ENCODE assay signal across 22 mouse cellular contexts in the genomic region with DNA sequence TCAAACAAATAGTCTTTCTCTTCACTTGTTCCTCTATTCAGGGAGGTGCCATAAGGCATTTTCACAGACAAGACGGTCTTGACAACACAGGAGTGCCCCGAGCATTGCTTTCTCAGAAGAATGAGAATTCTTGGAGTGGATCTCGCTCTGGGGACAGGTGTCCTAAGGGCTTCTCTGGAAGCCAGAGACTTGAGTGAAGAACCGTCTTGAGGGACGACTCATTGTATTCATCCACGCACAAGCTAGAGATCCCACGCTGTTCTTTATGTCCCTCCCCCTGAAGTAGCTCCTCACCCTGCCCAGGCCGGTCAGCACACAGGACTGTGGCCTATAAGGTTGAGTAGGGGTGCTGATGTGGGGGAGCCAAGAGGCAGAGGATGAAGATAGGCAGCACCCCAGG.
"Had no signal": no experiment of that assay in that cellular context is flagged by ENCODE, and none has a peak within 500 bp of the region (broad histone marks: within the 10 kb centered on the region; RNA-seq: fewer than 3 reads in every experiment).

No protein-coding gene starts in this region.

- H3K9me3 ChIP-seq: heart, embryonic 13.5 days; heart, embryonic 15.5 days; hindbrain, embryonic 10.5 days; hindbrain, embryonic 12.5 days; intestine, embryonic 15.5 days; limb, embryonic 10.5 days; limb, embryonic 12.5 days had no signal

- H3K27ac ChIP-seq: gastrocnemius, adult 2 months; heart, adult 2 months; heart, embryonic 13.5 days; heart, embryonic 15.5 days; hindbrain, embryonic 10.5 days; intestine, embryonic 15.5 days; layer of hippocampus, adult 2 months; left cerebral cortex, adult 2 months; limb, embryonic 10.5 days; limb, embryonic 12.5 days had no signal

- ATAC-seq: inflammation-experienced regulatory T-cells, adult 6 months; intestine, embryonic 15.5 days; intestine, postnatal 0 days had no signal

- H3K27me3 ChIP-seq: heart, embryonic 13.5 days; heart, embryonic 15.5 days; hindbrain, embryonic 12.5 days; intestine, embryonic 15.5 days; limb, embryonic 12.5 days had no signal

- H3K9ac ChIP-seq: heart, embryonic 13.5 days; heart, embryonic 15.5 days; hindbrain, embryonic 12.5 days; intestine, embryonic 15.5 days; limb, embryonic 12.5 days had no signal

- H3K4me1 ChIP-seq: heart, embryonic 13.5 days; heart, embryonic 15.5 days; intestine, embryonic 15.5 days; limb, embryonic 12.5 days had no signal

- DNase-seq: gastrocnemius, adult 2 months; gastrocnemius, postnatal 10 days; gastrocnemius, postnatal 25 days; heart, adult 2 months; heart, postnatal 4 days; kidney, adult 18-20 months; kidney, adult 8-10 months; kidney, postnatal 25 days; liver had no signal

- H3K4me3 ChIP-seq: gastrocnemius, adult 2 months; heart, adult 2 months; heart, embryonic 13.5 days; heart, embryonic 15.5 days; hindbrain, embryonic 10.5 days; hindbrain, embryonic 12.5 days; intestine, embryonic 15.5 days; layer of hippocampus, adult 2 months; left cerebral cortex, adult 2 months; limb, embryonic 10.5 days; limb, embryonic 12.5 days had no signal

- H3K36me3 ChIP-seq: heart, embryonic 15.5 days; hindbrain, embryonic 12.5 days; intestine, embryonic 15.5 days; limb, embryonic 10.5 days; limb, embryonic 12.5 days had no signal

- H3K4me2 ChIP-seq: heart, embryonic 11.5 days; heart, embryonic 13.5 days; heart, embryonic 15.5 days; hindbrain, embryonic 12.5 days; intestine, embryonic 15.5 days; limb, embryonic 12.5 days; liver, embryonic 11.5 days had no signal
